Mouse (Mus musculus) MEL (cell line): ENCODE data around the gene 9130023H24Rik.
A peak's percentile ranks its signal among the peaks of the same experiment; 100 is the strongest.

Experiments
- CTCF ChIP-seq, 3 experiments: IDR thresholded peaks in 2 of 3; conservative IDR thresholded peaks in 1 of 3; 2 replicates each; pipeline ENCODE4 v1.5.1; 2011 to 2012; ENCODE audit warnings: low read length in 3 of 3, low read depth in 2 of 3, mild to moderate bottlenecking in 2 of 3, improper control_type of control experiment in 1 of 3, inconsistent platforms in 1 of 3, mixed read lengths in 1 of 3, moderate library complexity in 1 of 3; ENCODE audit not compliant: control insufficient read depth in 1 of 3, insufficient read depth in 1 of 3, poor library complexity in 1 of 3, severe bottlenecking in 1 of 3
- POLR2A ChIP-seq, 2 experiments: IDR thresholded peaks; 2 replicates each; pipeline ENCODE4 v1.6.1; 2011 to 2012; ENCODE audit warnings: low read length in 2 of 2, mild to moderate bottlenecking in 2 of 2, control low read depth in 1 of 2, improper control_type of control experiment in 1 of 2, low read depth in 1 of 2, moderate library complexity in 1 of 2; ENCODE audit not compliant: control insufficient read depth in 1 of 2, insufficient read depth in 1 of 2, poor library complexity in 1 of 2

GRCm38 (mm10) chr7:128247443-128247842, 9.6 kb upstream of the 9130023H24Rik start:
- no peak for TF ChIP-seq POLR2A (IDR thresholded peaks at IDR 0.05; ENCODE audit: control insufficient read depth in 1 of 2, insufficient read depth in 1 of 2, low read depth in 1 of 2, low read length in 2 of 2, poor library complexity in 1 of 2)
- TF ChIP-seq CTCF (IDR thresholded peaks at IDR 0.05 in 2 of 3, conservative IDR thresholded peaks at IDR 0.05 in 1 of 3; ENCODE audit: control insufficient read depth in 1 of 3, insufficient read depth in 1 of 3, low read depth in 2 of 3, low read length in 3 of 3, poor library complexity in 1 of 3, severe bottlenecking in 1 of 3) = peak; percentile 58 to 95 (median 66)
